Mouse (Mus musculus): ENCODE data around the gene Elk4. TPM values are rescaled to one million over a fixed set of nuclear protein-coding genes. Genes with fewer than 3 reads are reported as not detected.

The Elk4 gene
- polyA plus RNA-seq, 1 experiment from 2014 or later: 8.1 TPM

Other genes with a start within 250 kb of the Elk4 start
- gene Pm20d1, start 210.2 kb upstream of the Elk4 start, polyA plus RNA-seq (2015; fragmentation: Nextera tagmentation; extraction: Ambion mirVana): 0.15 and 0.46 TPM in 2 replicates
- 17.7 and 18.2 TPM in 2 replicates for gene Slc41a1, start 180.1 kb upstream of the Elk4 start, polyA plus RNA-seq (2015; fragmentation: Nextera tagmentation; extraction: Ambion mirVana)
- gene Rab29, start 140.4 kb upstream of the Elk4 start, polyA plus RNA-seq (2015; fragmentation: Nextera tagmentation; extraction: Ambion mirVana): 6.7 and 7.6 TPM in 2 replicates
- 50.1 and 53.6 TPM in 2 replicates for gene Nucks1, start 97.1 kb upstream of the Elk4 start, polyA plus RNA-seq (2015; fragmentation: Nextera tagmentation; extraction: Ambion mirVana)
- gene Slc45a3, start 44.6 kb upstream of the Elk4 start, polyA plus RNA-seq (2015; fragmentation: Nextera tagmentation; extraction: Ambion mirVana): 2.3 and 2.7 TPM in 2 replicates
- gene Mfsd4a, start 60.5 kb downstream of the Elk4 start, polyA plus RNA-seq (2015; fragmentation: Nextera tagmentation; extraction: Ambion mirVana): 7.7 and 10.4 TPM in 2 replicates
- gene Cdk18, start 132.1 kb downstream of the Elk4 start, polyA plus RNA-seq (2015; fragmentation: Nextera tagmentation; extraction: Ambion mirVana): 1.7 and 2.4 TPM in 2 replicates
- 16.2 and 18.0 TPM in 2 replicates for gene Lemd1, start 183.8 kb downstream of the Elk4 start, polyA plus RNA-seq (2015; fragmentation: Nextera tagmentation; extraction: Ambion mirVana)
- gene AC124108.1, start 183.8 kb downstream of the Elk4 start, polyA plus RNA-seq (2015; fragmentation: Nextera tagmentation; extraction: Ambion mirVana): 2.8 and 4.0 TPM in 2 replicates
- gene Gm10188, start 222.2 kb downstream of the Elk4 start, polyA plus RNA-seq (2015; fragmentation: Nextera tagmentation; extraction: Ambion mirVana): 0.28 and 0.63 TPM in 2 replicates

All from midbrain, embryonic 16.5 days (tissue).